Mouse (Mus musculus) spleen, embryonic (tissue): ENCODE results near the gene Nipa2.

ENCODE experiments used
- CTCF ChIA-PET: fragments of 350-600 bp; sonication (Branson Sonifier 250); formaldehyde crosslinking; loops from one replicate; lab custom pipeline; 2022; lab: Charles Lee

The Nipa2 gene

DNA sequence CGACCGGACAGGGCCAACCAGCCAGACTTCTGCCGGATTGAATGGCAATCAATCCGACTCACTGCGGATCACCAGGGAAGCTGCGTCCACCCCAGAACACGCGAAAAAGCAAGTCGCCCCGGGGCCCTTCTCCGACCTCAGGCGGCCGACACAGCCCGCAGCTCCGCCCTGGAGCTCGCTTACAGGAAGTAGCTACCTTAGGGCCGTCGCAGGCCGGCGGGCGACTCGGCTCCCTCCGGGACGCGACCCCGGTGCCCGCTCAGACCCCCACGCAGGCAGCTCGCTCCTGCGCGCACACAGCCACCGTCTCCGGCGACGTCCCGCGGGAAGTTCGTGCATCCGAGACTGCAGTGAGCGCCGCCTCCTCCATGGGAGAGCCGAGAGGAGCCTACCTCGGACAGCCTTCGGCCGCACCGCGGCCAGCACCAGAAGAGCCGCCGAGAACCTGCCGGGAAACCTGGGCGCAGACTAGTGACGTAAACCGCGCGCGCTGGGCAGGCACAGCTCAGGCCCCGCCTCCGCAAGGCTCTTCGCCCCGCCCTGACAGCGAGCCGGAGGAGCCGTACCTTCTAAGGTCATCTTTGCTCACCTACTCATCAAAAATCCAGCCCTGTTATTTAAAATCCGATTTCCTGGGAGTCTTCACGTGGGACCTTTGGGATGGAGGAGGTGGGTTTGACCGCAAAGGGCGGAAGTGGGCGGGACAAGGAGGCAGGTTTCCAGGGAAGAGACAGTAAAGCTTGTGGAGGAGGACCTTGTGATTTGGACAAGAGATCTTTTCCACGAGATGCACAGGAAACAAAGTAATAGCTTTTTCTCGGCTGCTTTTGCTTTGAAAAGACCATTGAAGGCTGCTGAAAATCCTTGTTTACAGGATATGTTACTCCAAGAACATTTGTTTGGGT is at the start of gene Nipa2:
Gene Nipa2 (minus strand): TSS at position 473 of the 905 bp plus-strand sequence.
- CTCF ChIA-PET, result interaction anchor here (0.6 kb wide), 1 partner anchor 70 kb away, joined by 3 read pairs; no protein-coding TSS in a partner anchor

DNA sequence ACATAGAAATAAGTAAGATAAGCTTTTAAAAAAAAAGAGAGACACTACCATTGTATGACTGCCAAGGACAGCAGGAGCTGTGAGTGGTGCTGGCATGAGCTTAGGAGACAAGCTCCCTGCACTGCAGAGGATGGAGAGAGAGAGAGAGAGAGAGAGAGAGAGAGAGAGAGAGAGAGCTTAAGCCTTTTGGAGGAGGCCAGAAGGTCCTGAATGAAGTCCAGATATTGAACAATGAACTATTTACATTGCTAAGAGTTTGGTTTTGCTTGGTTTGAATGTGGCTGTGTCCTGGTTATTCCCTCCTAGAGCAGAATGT is 48.7 kb upstream of the Nipa2 start:
- CTCF ChIA-PET, result no interaction called here

DNA sequence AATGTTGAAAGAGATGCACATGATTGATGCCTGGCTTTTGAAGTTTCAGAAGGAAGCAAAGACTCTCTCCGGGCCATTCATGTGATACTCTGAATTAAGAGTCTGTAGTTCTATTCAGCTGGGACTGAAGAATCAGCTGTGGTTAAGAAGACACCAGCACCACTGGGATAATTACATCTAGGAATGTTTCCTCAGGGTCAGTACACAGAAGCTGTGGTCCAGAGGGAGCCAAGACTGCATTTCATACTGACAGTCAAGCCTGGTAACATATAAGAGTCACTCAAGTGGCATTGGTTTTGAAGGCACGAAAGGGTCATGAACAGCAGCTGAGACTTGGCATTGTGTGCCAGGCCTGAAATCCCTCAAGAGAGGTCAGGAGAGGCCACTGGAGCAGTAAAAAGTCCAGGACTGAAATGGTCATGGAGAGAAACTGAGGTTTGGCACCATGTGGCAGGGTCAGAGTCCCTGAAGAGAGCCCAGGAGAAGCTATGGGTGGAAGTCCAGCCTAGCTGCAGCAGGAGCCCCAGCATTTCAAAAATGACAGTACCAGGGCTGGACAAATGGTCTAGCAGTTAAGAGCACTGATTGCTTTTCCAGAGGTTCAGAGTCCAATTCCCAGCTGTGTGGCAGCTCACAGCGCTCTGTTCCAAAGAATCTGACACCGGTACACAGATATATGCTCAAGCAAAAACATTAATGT is 48.2 kb upstream of the Nipa2 start:
- CTCF ChIA-PET, result no interaction called here

DNA sequence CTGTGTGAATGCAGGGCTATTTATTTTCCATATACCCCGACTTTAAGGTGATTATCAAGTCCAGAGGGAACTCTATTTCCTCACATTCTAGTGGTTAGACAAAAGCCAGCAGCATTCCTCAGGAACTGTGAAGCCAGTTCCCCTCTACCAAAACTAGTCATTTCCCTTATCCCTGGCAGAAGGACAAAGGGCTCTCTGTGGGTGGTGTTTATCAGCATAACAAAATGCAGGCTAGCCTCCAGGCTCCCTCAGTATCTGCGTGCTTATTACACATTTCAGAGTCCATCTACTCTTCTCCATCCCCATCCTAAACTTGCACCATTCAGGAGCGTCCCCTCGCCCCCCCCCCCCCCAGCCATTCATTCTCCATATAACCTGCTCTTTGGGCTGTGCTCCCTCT is 36.7 kb upstream of the Nipa2 start:
- CTCF ChIA-PET, result no interaction called here

DNA sequence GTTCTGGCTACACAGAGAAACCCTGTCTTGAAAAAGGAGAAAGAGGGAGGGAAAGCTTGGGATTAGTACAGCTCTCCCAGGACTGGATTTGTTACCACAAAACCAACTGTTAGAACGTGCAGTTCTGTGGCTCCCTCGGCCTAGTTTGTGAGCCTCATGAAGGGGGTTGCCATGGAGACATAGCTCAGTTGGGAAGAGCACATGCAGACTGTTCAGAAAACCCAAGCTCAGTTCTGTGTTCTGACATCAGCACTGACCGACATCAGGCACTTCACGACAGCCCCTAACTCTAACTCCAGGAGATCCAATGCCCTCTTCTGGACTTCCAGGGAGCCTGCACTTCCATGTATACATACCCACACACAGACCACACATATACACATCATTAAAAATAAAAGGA is 32.7 kb upstream of the Nipa2 start:
- CTCF ChIA-PET, result no interaction called here

DNA sequence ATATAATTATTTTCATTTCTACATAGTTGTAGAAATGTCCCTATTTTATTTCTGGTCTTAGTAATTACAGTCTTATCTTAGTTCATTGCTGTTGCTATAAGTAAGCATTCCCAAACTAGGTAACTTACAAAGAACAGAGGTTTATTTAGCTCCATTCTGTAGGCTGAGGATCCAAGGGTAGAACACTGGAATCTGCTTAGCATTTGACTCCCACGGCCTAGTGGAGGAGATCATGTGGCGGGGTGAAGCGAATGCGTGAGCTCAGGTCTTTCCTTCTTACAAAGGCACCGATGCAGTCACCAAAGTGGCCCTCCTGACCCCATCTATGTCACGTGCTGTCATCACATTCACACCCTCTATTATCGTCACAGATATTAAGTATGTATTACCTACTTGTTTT is 29.6 kb upstream of the Nipa2 start:
- CTCF ChIA-PET, result no interaction called here

DNA sequence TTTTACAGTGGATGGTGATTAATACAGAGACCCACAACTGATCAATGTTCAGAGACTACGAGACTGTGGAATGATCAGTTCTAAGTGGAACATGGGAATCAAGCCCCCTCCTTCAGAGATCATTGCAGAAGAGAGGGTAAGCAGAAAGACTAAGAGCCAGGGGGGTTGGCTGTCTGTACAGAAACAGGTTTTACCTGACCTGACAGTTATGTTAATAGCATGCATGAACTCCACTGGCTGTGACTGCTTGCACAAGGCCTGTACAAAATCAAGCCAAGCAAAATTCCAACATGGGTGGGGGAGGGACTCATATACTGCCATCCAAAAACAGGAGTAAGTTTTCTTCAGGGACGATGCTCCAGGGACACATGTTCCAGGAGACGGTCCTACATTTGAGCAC is 28.9 kb upstream of the Nipa2 start:
- CTCF ChIA-PET, result no interaction called here

DNA sequence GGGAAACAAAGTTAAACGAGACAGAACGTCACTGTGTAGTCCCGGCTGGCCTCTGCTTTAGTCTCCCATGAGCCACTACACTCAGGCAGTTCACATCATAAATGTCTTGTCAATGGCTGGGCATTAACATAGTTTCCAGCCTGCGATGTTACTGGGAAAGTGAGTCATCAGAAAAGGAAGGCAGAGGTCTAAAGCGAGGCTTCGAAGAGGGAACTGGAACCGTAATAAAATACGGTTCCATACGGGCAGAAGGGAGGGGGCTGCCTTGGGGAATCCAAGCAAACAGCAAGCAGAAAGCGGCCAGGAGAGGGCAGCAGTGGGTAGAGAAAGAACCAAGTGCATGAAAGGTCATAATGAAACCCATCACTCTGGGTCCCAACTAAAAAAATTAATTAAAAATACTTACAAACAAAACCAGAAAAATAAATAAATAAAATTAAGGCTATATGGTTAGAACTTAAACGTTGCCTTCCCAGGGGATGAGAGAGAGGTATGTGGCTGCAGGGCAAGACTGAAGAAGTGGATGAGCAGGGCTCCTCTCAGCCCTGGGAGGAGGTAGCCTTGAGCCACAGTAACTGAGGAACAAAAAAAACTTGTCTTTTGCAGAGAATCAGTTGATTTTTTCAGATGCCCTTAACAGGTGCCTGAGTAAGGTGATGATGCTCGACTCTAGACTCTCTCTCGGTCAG is 24.4 kb upstream of the Nipa2 start:
- CTCF ChIA-PET, result no interaction called here

DNA sequence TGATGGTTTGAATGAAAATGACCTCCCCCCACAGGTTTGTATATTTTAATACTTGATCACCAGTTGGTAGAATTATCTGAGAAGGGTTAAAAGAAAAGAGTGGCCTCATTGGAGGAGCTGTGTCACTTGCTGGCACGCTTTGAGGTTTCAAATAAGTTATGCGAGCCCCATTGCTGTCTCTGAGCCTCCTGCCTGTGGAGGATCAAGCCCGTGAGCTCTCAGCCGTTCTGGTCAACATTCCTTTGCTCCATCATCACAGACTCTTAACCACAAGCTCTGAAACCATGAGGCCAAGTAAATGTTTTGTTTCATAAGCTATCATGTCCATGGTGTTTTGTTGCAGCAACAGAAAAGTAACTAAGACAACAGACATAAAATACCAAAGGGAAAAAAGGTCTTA is 22.5 kb upstream of the Nipa2 start:
- CTCF ChIA-PET, result no interaction called here

DNA sequence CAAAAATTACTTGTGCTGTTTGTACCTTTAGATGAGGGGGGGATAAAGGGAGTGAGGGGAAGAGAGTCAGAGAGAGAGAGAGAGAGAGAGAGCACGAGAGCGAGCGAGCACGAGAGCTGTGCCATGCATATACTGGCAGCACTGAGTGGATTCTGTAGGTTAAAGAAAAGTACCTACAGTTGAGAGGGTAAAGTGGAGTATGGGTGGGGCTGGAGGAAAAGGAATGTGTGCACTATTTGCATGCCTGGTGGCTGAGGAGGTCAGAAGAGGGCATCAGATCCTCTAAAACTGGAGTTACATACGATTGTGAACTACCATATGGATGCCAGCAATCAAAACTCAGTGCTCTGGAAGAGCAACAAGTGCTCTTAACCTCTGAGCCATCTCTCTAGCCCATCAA is 20.8 kb upstream of the Nipa2 start:
- CTCF ChIA-PET, result no interaction called here

DNA sequence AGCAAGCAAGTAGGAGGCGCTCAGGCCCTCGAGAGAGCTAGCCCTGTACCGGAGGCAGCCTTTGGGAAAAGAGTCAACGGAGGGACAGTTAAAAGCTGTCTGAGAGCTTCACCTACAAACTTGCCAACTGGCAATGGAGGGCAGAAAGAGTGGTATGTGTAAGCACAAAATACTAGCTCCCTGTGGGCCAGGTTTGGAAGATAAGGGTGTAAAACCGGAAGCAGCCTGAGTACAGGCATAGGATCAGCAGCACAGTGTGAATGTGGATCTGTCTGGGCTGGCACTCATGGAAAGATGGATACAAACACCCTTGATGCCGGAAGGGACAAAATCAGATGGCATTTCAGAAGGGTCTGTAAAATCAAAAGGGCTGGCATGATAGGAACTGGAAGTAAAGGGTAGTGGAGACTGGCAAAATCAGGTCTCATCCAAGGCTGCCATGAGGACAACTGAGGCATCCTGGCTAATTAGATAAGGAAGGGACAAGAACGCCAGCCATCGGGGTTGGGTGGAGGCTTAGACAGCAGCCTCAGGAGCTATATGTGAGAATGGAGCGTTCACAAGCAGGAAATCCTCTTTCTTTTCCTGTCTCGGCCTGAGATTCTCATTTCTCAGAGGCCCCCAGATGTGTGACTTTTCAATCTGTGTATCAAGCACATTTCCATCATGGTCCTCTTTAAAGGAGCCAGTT is 19.9 kb upstream of the Nipa2 start:
- CTCF ChIA-PET, result no interaction called here

DNA sequence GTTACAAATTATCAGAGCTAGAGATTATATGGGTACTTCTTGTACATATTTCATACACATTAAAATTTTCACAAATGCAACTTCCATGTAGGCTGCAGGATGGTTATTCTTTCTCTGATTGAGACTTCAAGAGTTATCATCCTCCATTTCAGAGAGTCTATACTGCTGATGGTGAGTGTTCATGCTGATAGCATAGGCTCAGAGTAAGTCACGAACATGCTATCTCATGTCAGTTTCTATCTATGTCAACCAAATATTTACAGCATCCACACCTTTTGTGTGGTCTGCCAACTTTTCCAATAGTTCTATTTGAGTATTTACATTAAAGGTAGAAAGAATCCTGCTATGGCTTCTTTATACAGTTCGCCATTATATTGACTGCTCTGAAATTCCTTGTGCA is 19.2 kb upstream of the Nipa2 start:
- CTCF ChIA-PET, result no interaction called here

DNA sequence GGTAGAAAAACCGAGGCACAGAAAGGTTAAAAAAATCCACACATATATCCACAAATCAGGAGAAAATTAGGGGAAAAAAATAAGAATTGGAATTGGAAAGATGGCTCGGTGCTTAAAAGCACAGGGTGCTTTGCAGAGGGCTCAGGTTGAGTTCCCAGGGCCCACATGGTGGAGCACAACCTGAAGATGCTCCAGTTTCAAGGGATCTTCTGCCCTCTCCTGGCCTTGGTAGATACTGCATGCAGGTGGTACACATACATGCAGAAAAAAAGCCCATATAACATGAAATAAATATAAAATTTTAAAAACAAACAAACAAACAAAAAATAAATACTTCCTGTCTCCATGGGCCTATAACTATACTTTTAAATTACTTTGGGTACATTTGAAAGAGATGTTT is 12.2 kb upstream of the Nipa2 start:
- CTCF ChIA-PET, result interaction anchor here (0.6 kb wide), 1 partner anchor 73 kb away, joined by 3 read pairs; no protein-coding TSS in a partner anchor

DNA sequence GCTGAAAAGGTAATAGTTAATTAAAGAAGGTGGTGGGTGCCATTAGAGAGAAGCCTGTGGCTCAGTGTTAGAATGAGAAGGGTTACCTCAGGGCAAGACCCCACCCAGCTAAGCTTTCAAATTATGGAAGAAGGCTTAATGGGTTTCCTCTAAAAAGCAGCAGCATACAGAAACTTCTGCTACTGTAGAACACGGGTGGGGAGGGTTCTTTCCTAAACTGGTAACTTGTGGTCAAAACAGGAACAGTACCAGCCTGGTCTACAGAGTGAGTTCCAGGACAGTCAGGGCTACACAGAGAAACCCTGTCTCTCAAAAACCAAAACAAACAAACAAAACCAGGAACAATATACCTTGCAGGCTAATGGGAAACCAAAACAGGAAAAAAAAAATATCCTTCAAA is 7.1 kb upstream of the Nipa2 start:
- CTCF ChIA-PET, result interaction anchor here (0.6 kb wide), 1 partner anchor 106 kb away, joined by 3 read pairs; no protein-coding TSS in a partner anchor

DNA sequence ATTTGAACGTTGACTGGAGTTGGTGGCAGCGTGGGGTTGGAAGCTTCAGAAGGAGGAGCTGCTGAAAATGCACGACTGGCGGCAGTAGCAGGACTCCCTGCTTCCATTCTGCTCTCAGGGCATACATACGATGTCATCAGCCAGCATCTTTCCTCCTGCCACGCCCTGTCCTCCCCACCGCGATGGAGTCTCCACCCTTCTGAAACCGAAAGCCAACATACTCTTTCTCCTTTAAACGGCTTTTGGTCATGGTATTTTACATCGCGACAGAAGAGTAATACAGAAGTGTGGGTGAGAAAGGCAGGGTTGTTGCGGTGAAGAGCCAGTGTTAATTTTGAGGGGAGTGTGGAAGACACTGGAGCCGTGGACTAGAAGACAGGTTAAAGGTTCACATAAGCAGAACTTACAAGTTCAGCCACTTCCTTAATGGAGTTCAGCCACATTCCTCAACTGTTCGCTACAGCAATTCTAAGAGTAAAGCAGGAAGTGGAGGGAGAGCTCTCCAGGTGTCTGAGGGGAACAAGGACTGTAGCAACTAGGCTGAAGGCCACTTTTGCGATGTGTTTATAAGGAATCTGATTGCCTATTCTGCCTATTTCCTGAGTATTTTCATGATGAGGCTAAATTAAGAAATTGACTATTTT is 6.1 kb upstream of the Nipa2 start:
- CTCF ChIA-PET, result no interaction called here

DNA sequence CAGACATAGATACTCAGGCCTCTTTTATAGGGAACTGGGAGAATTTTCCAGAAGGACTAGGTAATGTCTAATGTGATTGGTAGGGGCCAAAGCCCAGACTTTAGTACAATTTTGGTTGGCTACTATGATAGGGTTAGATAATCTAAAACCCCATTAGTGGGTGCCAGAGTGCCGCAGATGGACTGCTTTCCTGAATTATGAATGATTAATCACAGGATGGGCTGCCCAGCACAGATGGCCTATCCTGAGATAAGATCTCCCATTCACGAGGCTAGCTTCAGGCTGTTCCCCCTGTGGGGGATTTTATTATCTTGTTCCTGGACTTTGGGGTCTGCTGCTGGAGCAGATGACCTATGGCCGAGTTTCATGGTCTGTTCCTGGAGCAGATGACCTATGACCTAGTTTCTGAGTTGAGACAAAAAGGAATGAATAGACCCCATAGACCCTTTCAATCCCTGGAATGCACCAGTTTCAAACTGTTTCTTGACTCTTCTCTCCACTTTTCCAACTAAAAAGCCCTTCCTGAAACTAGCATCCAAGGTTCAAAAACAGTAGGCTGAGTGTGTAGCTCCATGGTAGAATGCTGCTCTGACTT is 4.7 kb upstream of the Nipa2 start:
- CTCF ChIA-PET, result no interaction called here

DNA sequence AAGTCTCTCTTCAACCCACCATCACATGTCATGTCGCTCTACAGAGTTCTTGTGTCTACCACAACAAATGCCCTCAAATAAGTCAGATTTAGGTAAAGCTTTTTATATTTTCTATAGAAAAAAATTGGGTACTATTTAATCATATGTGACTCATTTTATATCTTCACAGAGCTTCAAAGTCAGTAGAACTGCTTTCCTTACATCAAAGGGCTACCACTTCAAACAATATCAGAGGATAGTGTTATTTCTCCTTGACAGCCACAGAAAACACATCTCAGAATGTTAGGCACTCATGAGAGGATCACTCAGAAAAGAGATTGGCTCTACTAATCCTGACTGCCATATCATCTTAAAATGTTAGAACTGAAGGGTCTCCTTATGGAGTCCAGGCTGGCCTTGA is 1.8 kb downstream of the Nipa2 start:
- CTCF ChIA-PET, result no interaction called here

DNA sequence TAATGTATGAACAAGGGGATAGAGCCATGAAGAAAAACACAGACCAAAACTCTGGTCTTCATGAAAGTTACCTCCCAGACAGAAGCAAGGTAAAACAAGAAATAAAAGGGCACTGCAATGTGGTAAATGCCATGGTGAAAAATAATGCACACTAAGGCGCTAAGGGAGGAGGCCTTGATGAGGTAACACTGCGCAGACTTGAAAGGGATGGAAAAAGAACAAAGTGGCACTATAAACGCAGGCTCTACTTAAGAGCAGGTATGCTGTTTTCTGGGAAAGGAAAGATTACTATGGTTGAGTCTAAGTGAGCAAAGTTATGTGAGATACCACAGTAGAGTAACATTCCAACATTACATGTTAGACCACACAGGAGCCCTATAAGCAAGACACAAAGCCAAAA is 2.5 kb downstream of the Nipa2 start:
- CTCF ChIA-PET, result no interaction called here

DNA sequence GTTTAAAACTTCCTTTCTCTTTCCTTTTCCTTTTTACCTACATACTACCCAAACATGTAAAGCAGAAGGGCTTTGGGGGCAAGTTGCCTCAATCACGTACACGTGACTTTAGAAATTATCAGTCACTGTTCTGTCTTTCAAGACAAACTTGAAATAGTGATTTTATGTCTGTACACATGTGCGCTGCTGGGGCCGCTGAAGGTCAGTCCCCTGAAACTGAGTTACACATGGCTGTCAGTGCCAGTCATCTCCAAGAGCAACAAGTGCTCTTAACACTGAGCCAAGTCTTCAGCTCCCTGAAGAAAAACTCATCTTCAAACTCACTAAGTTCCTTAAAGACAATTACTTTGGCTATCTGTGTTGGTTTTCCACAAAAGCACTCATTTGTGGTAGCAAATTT is 4.4 kb downstream of the Nipa2 start:
- CTCF ChIA-PET, result no interaction called here

DNA sequence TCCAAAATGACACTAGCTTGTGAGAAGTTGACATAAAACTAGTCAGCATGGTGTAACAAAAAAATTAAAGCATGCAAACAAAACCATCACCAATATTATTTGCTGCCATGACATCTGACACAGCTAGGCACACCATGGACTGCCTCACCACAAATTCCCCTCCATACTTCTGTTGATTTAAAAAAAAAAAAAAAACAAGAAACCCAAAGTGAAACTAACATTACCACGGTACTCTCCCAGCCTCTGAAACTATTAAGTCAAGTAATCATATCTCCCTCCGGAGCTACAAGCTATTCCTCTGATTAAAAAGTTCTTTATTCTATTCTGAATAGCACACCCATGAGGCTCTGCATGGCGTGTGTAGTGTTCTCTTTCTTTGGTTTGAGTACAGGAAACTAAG is 5.1 kb downstream of the Nipa2 start:
- CTCF ChIA-PET, result no interaction called here

DNA sequence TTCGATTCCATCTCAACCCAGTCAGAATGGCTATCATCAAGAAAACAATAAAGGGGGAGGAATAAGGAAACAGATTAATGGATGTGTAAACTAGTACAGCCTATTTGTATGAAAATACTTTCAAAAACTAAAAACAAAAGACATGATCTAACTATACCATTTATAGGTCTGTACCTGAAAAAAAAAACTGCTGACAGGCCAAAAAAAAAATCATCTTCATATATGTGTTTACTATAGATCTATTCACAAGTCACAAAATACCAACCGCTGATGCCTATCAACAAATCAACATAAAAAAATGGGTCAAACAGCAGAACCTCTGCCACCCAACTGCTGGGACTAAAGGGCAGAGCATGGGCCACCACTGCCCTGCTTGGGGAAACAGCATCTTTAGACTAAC is 6.2 kb downstream of the Nipa2 start:
- CTCF ChIA-PET, result interaction anchor here (0.6 kb wide), 1 partner anchor 36 kb away, joined by 3 read pairs; no protein-coding TSS in a partner anchor
